Mouse (Mus musculus) embryonic facial prominence, embryonic 12.5 days (tissue): ENCODE measurements around the gene Sphk1. TPM values are rescaled to one million over a fixed set of nuclear protein-coding genes. Genes with fewer than 3 reads are reported as not detected.

Experiments used
- ATAC-seq: fragments of 200-750 bp; cut with Nextera tagmentation; 2 replicates; pipeline ENCODE4 v1.8.0; 2017; ENCODE audit not compliant: insufficient number of reproducible peaks, insufficient read depth, low FRiP score, low TSS enrichment
- H3K27ac ChIP-seq: fragments of 300-500 bp; sonication (generic); 2 replicates; pipeline ENCODE4 v1.5.1; 2016; ENCODE audit warnings: mild to moderate bottlenecking
- H3K27me3 ChIP-seq: fragments of 300-500 bp; sonication (generic); 2 replicates; pipeline ENCODE4 v1.6.1; 2016; ENCODE audit warnings: mild to moderate bottlenecking, moderate library complexity
- H3K36me3 ChIP-seq: fragments of 300-500 bp; sonication (generic); 2 replicates; pipeline ENCODE4 v1.6.1; 2016; ENCODE audit warnings: mild to moderate bottlenecking
- H3K4me1 ChIP-seq: fragments of 300-500 bp; sonication (generic); 2 replicates; pipeline ENCODE4 v1.6.1; 2016
- H3K4me2 ChIP-seq: fragments of 300-500 bp; sonication (generic); replicated peaks from 2 replicates; pipeline ENCODE4 v1.6.1; 2016; ENCODE audit warnings: mild to moderate bottlenecking, moderate library complexity
- H3K4me3 ChIP-seq: fragments of 300-500 bp; sonication (generic); 2 replicates; pipeline ENCODE4 v1.5.1; 2016; ENCODE audit warnings: mild to moderate bottlenecking
- H3K9ac ChIP-seq: fragments of 300-500 bp; sonication (generic); 2 replicates; pipeline ENCODE4 v1.6.1; 2016; ENCODE audit warnings: mild to moderate bottlenecking, moderate library complexity
- H3K9me3 ChIP-seq: fragments of 300-500 bp; sonication (generic); 2 replicates; pipeline ENCODE4 v1.6.1; 2016; ENCODE audit warnings: mild to moderate bottlenecking, moderate library complexity
- WGBS: fragments of 180-500 bp; shearing (Covaris S2); methylation state at CpG from one replicate; pipeline ENCODE4 v1.1.7; 2016; 5-methylcytosine and 5-hydroxymethylcytosine counted together
- polyA plus RNA-seq: library from polyadenylated mRNA; unstranded; fragments of >200 nt; fragmentation: Nextera tagmentation; extraction: Ambion mirVana; gene quantifications from 2 replicates; pipeline ENCODE4 v1.2.1, GENCODE M21; 2016

Sphk1 gene
- polyA plus RNA-seq, 1 experiment from 2014 or later = 6.9 TPM

- H3K4me1 ChIP-seq = peaks cover 37% of the 10 kb centered on the region
- H3K27ac ChIP-seq = peak overlapping the region; percentile 63
- peak overlapping the region; percentile 55 for H3K4me3 ChIP-seq
- H3K4me2 ChIP-seq = peak overlapping the region; percentile 97
- H3K36me3 ChIP-seq = peaks cover 6% of the 10 kb centered on the region
- H3K9me3 ChIP-seq = no peaks in the 10 kb centered on the region
- H3K9ac ChIP-seq = peak overlapping the region; percentile 31; the same call in 1 of the 2 replicates
- ATAC-seq = no peak
- WGBS = 1% methylated on average over 48 of the region's 48 CpGs
- peaks cover 51% of the 10 kb centered on the region for H3K27me3 ChIP-seq
Measured at GRCm38 (mm10) chr11:116531371-116532191, 856 bp downstream of the Sphk1 start.

GRCm38 (mm10) chr11:116532262-116532809 is 1.6 kb downstream of the Sphk1 start:
- Histone ChIP-seq H3K36me3 (peaks cover 12% of the 10 kb centered on the region), H3K4me1 (peaks cover 37% of the 10 kb centered on the region), H3K9me3 (no peaks in the 10 kb centered on the region), H3K27ac (0 out of 2 replicates have a peak overlapping the region, but pooled peaks have one; percentile 41), H3K27me3 (peaks cover 51% of the 10 kb centered on the region), H3K4me3 (peak overlapping the region; percentile 55), H3K4me2 (peak overlapping the region; percentile 97), H3K9ac (peak overlapping the region; percentile 60)
- WGBS = under 1% methylated on average over 30 of the region's 30 CpGs
- ATAC-seq = no peak

GRCm38 (mm10) chr11:116532810-116533338 is 2.1 kb downstream of the Sphk1 start:
- WGBS = under 1% methylated on average over 50 of the region's 50 CpGs

GRCm38 (mm10) chr11:116533341-116534153 is 2.8 kb downstream of the Sphk1 start:
- peaks cover 51% of the 10 kb centered on the region for H3K27me3 ChIP-seq

More at GRCm38 (mm10) chr11:116532810-116533338, 2.1 kb downstream of the Sphk1 start:
- ATAC-seq = peak; percentile 37
- peak overlapping the region; percentile 41; the same call in 1 of the 2 replicates for H3K27ac ChIP-seq
- H3K4me3 ChIP-seq = peak overlapping the region; percentile 55
- peak overlapping the region; percentile 97 for H3K4me2 ChIP-seq
- peaks cover 51% of the 10 kb centered on the region for H3K27me3 ChIP-seq
- peak overlapping the region; percentile 60 for H3K9ac ChIP-seq
- no peaks in the 10 kb centered on the region for H3K9me3 ChIP-seq
- peaks cover 37% of the 10 kb centered on the region for H3K4me1 ChIP-seq
- peaks cover 14% of the 10 kb centered on the region for H3K36me3 ChIP-seq

GRCm38 (mm10) chr11:116534154-116534865 is 3.6 kb downstream of the Sphk1 start:
- 17% methylated on average over 20 of the region's 20 CpGs for WGBS
- peak overlapping the region; percentile 60; the same call in 1 of the 2 replicates for H3K9ac ChIP-seq
- H3K4me3 ChIP-seq = peak overlapping the region; percentile 55
- H3K4me1 ChIP-seq = peaks cover 37% of the 10 kb centered on the region
- H3K27me3 ChIP-seq = peaks cover 51% of the 10 kb centered on the region
- H3K4me2 ChIP-seq = peak overlapping the region; percentile 97
- H3K9me3 ChIP-seq = no peaks in the 10 kb centered on the region
- H3K27ac ChIP-seq = no peak overlapping the region
- peaks cover 28% of the 10 kb centered on the region for H3K36me3 ChIP-seq
- 0 out of 2 replicates have a peak, but pooled peaks have one; percentile 10 for ATAC-seq

More at GRCm38 (mm10) chr11:116533341-116534153, 2.8 kb downstream of the Sphk1 start:
- peak overlapping the region; percentile 41; the same call in 1 of the 2 replicates for H3K27ac ChIP-seq
- H3K36me3 ChIP-seq = peaks cover 20% of the 10 kb centered on the region
- peak overlapping the region; percentile 97 for H3K4me2 ChIP-seq
- under 1% methylated on average over 61 of the region's 63 CpGs for WGBS
- H3K9ac ChIP-seq = peak overlapping the region; percentile 60
- H3K4me3 ChIP-seq = peak overlapping the region; percentile 55
- H3K9me3 ChIP-seq = no peaks in the 10 kb centered on the region
- ATAC-seq = peak; percentile 1; the same call in 1 of the 2 replicates
- peaks cover 37% of the 10 kb centered on the region for H3K4me1 ChIP-seq

- Histone ChIP-seq H3K9me3 (no peaks in the 10 kb centered on the region), H3K4me3 (no peak overlapping the region), H3K4me1 (peaks cover 19% of the 10 kb centered on the region), H3K4me2 (no peak overlapping the region), H3K27me3 (peaks cover 32% of the 10 kb centered on the region), H3K36me3 (peaks cover 51% of the 10 kb centered on the region), H3K27ac (no peak overlapping the region), H3K9ac (no peak overlapping the region)
- no peak for ATAC-seq
- 89% methylated on average over 7 of the region's 7 CpGs for WGBS
Measured at GRCm38 (mm10) chr11:116536685-116537084, 6.0 kb downstream of the Sphk1 start.

- Histone ChIP-seq H3K9ac (no peak overlapping the region), H3K4me2 (no peak overlapping the region), H3K27me3 (peaks cover 25% of the 10 kb centered on the region), H3K9me3 (no peaks in the 10 kb centered on the region), H3K4me3 (no peak overlapping the region), H3K4me1 (peaks cover 12% of the 10 kb centered on the region), H3K36me3 (peaks cover 58% of the 10 kb centered on the region), H3K27ac (no peak overlapping the region)
- ATAC-seq = no peak
- WGBS = 79% methylated on average over 5 of the region's 5 CpGs
Measured at GRCm38 (mm10) chr11:116537388-116537787, 6.7 kb downstream of the Sphk1 start.

- no peak overlapping the region for H3K27ac ChIP-seq
- no peak overlapping the region for H3K4me2 ChIP-seq
- H3K9me3 ChIP-seq = no peaks in the 10 kb centered on the region
- no peak overlapping the region for H3K4me3 ChIP-seq
- WGBS = 67% methylated on average over 12 of the region's 12 CpGs
- ATAC-seq = no peak
- H3K4me1 ChIP-seq = peaks cover 8% of the 10 kb centered on the region
- no peak overlapping the region for H3K9ac ChIP-seq
- H3K27me3 ChIP-seq = peaks cover 17% of the 10 kb centered on the region
- H3K36me3 ChIP-seq = peaks cover 67% of the 10 kb centered on the region
Measured at GRCm38 (mm10) chr11:116538142-116538735, 7.5 kb downstream of the Sphk1 start.

- peaks cover 92% of the 10 kb centered on the region for H3K36me3 ChIP-seq
- H3K4me1 ChIP-seq = no peaks in the 10 kb centered on the region
- no peak overlapping the region for H3K9ac ChIP-seq
- no peak overlapping the region for H3K4me2 ChIP-seq
- no peaks in the 10 kb centered on the region for H3K27me3 ChIP-seq
- no peaks in the 10 kb centered on the region for H3K9me3 ChIP-seq
- H3K27ac ChIP-seq = no peak overlapping the region
- 95% methylated on average over 11 of the region's 11 CpGs for WGBS
- no peak overlapping the region for H3K4me3 ChIP-seq
- ATAC-seq = no peak
Measured at GRCm38 (mm10) chr11:116541183-116541582, 10.5 kb downstream of the Sphk1 start.

- Histone ChIP-seq H3K4me2 (no peak overlapping the region), H3K4me1 (no peaks in the 10 kb centered on the region), H3K36me3 (peaks cover 93% of the 10 kb centered on the region), H3K27me3 (no peaks in the 10 kb centered on the region), H3K4me3 (no peak overlapping the region), H3K9ac (no peak overlapping the region), H3K9me3 (no peaks in the 10 kb centered on the region), H3K27ac (no peak overlapping the region)
- 91% methylated on average over 4 of the region's 4 CpGs for WGBS
- no peak for ATAC-seq
Measured at GRCm38 (mm10) chr11:116543110-116543509, 12.4 kb downstream of the Sphk1 start.
